Mouse (Mus musculus) kidney, adult 2 months (tissue): ENCODE measurements around the gene Hist1h3g.
"Not testable (repeated sequence)": the region's sequence is repeated elsewhere in the genome, so short reads cannot be mapped to it uniquely, and the experiment has no call there.

Experiments used
- CTCF ChIP-seq: fragments of 200-500 bp; conservative IDR thresholded peaks from 2 replicates; pipeline ENCODE4 v1.5.1; 2011; ENCODE audit warnings: low read depth, mild to moderate bottlenecking, control low read depth, low read length, moderate library complexity, mixed read lengths; ENCODE audit not compliant: insufficient read depth, insufficient read length
- POLR2A ChIP-seq: fragments of 200-500 bp; IDR thresholded peaks from one replicate; pipeline ENCODE4 v1.6.1; 2011; ENCODE audit warnings: low read depth, low read length, control low read depth

DNA sequence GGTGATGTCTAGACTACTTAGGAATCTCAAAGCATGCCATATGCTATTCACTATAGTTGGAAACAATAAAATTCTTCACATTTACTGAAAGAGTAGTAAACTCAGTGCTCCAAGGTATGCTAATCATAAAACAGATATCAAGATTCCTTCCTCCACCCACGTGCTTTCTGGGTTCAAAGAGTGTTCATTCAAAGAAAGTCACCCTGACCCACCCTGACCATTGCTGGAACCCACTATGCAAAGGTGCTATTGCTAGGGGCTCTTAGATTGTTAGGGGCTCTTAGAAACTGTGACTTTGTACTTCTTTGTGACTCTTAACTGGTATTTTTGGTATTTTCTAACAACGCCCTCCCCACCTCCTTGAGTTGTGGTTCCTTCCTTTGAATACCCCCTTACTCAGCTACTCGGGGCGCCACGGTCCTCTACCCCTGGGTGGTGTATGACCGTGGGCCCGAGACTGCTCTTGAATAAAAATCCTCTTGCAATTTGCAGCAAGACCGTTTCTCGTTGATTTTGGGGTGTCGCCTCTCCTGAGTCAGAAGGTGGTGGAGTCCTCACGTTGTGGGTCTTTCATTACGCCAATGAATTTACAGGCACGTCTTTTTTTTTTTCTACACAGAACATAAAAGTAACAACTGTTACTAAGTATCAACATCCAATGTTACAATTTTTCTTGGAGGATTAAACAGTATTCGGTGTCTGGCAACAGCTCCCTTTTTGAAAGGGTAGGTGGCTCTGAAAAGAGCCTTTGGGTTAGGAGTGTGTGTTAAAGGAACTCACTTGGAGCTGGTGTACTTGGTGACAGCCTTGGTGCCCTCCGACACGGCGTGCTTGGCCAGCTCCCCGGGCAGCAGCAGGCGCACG, 38.0 kb downstream of the Hist1h3g start:
- TF ChIP-seq POLR2A, CTCF: not testable (repeated sequence)
